Mouse (Mus musculus) kidney, embryonic 14.5 days (tissue): ENCODE measurements around the gene Lsm2. TPM values are rescaled to one million over a fixed set of nuclear protein-coding genes. Genes with fewer than 3 reads are reported as not detected.

Experiments used
- ATAC-seq: fragments of 200-750 bp; cut with Nextera tagmentation; 2 replicates; pipeline ENCODE4 v1.8.0; 2017; ENCODE audit warnings: moderate number of reproducible peaks, mild to moderate bottlenecking, moderate TSS enrichment, moderate library complexity; ENCODE audit not compliant: low FRiP score, low TSS enrichment
- H3K27ac ChIP-seq: fragments of 300-500 bp; sonication (generic); 2 replicates; pipeline ENCODE4 v1.5.1; 2014; ENCODE audit warnings: low read depth, mild to moderate bottlenecking, low read length, moderate library complexity, mixed read lengths
- H3K27me3 ChIP-seq: fragments of 300-500 bp; sonication (generic); 2 replicates; pipeline ENCODE4 v1.6.1; 2014; ENCODE audit warnings: mild to moderate bottlenecking, low read length; ENCODE audit not compliant: control insufficient read depth, insufficient read depth
- H3K36me3 ChIP-seq: fragments of 300-500 bp; sonication (generic); 2 replicates; pipeline ENCODE4 v1.6.1; 2014; ENCODE audit warnings: low read length, mixed read lengths; ENCODE audit not compliant: control insufficient read depth, insufficient read depth
- H3K4me1 ChIP-seq: fragments of 300-500 bp; sonication (generic); 2 replicates; pipeline ENCODE4 v1.6.1; 2014; ENCODE audit warnings: low read length, mixed read lengths; ENCODE audit not compliant: control insufficient read depth, insufficient read depth
- H3K4me2 ChIP-seq: fragments of 300-500 bp; sonication (generic); replicated peaks from 2 replicates; pipeline ENCODE4 v1.6.1; 2014; ENCODE audit warnings: low read depth, mild to moderate bottlenecking, low read length
- H3K4me3 ChIP-seq: fragments of 300-500 bp; sonication (generic); 2 replicates; pipeline ENCODE4 v1.5.1; 2014; ENCODE audit warnings: mild to moderate bottlenecking, low read length
- H3K9ac ChIP-seq: fragments of 300-500 bp; sonication (generic); 2 replicates; pipeline ENCODE4 v1.6.1; 2014; ENCODE audit warnings: low read depth, mild to moderate bottlenecking, low read length, moderate library complexity
- H3K9me3 ChIP-seq: fragments of 300-500 bp; sonication (generic); 2 replicates; pipeline ENCODE4 v1.6.1; 2016; ENCODE audit warnings: low read length; ENCODE audit not compliant: control insufficient read depth
- WGBS: fragments of 180-500 bp; shearing (Covaris S2); extraction: QIAGEN DNeasy Blood & Tissue Kit; methylation state at CpG from one replicate; pipeline ENCODE4 v1.1.7; 2014; 5-methylcytosine and 5-hydroxymethylcytosine counted together
- polyA plus RNA-seq: library from polyadenylated mRNA; unstranded; fragments of >200 nt; fragmentation: Nextera tagmentation; extraction: Ambion mirVana; gene quantifications from 2 replicates; pipeline ENCODE4 v1.2.1, GENCODE M21; 2014

Gene Lsm2
- polyA plus RNA-seq, 1 experiment from 2014 or later = 246 TPM

DNA sequence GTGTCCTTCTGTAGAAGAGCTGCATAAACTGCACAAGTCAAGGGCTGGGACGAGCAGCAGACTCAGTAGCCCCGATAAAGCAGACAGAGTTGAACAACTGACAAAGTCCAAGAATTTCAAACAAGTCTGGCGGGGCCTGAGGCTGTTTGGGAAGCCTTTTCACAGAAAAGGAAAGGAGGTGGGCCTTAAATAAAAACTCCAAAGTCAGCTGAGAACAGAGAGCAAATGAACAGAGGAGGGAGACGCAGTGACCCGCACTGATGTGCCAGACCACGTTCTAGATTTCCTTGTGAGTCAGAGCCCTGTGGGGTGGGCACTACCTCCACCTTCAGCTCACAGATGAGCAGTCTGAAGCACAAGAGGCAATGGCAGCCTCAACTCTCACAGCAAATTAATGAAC lies 53.2 kb downstream of the Lsm2 start:
- H3K4me1 ChIP-seq = no peaks in the 10 kb centered on the region
- H3K27ac ChIP-seq = no peak overlapping the region
- no peak overlapping the region for H3K9ac ChIP-seq
- no peaks in the 10 kb centered on the region for H3K9me3 ChIP-seq
- WGBS = 83% methylated on average over 6 of the region's 6 CpGs
- no peak for ATAC-seq
- H3K27me3 ChIP-seq = no peaks in the 10 kb centered on the region
- no peak overlapping the region for H3K4me2 ChIP-seq
- H3K36me3 ChIP-seq = no peaks in the 10 kb centered on the region
- no peak overlapping the region for H3K4me3 ChIP-seq

Other genes starting within 250 kb of the Lsm2 start
- gene C4b, start 238.0 kb upstream of the Lsm2 start, polyA plus RNA-seq = not detected in 2 replicates
- not detected in 2 replicates for gene Cyp21a1, start 177.3 kb upstream of the Lsm2 start, polyA plus RNA-seq
- gene Stk19, start 144.9 kb upstream of the Lsm2 start, polyA plus RNA-seq = 25.2 and 28.7 TPM in 2 replicates
- gene Dxo, start 144.8 kb upstream of the Lsm2 start, polyA plus RNA-seq = 55.7 and 66.4 TPM in 2 replicates
- 22.8 and 45.9 TPM in 2 replicates for gene Skiv2l, start 131.7 kb upstream of the Lsm2 start, polyA plus RNA-seq
- gene Nelfe, start 131.5 kb upstream of the Lsm2 start, polyA plus RNA-seq = 107 and 119 TPM in 2 replicates
- gene Cfb, start 119.3 kb upstream of the Lsm2 start, polyA plus RNA-seq = 4.0 and 5.4 TPM in 2 replicates
- gene Zbtb12, start 102.4 kb upstream of the Lsm2 start, polyA plus RNA-seq = 2.1 and 3.7 TPM in 2 replicates
- not detected in 2 replicates for gene Gm20547, start 99.8 kb upstream of the Lsm2 start, polyA plus RNA-seq
- gene C2, start 83.6 kb upstream of the Lsm2 start, polyA plus RNA-seq = 1.7 and 1.9 TPM in 2 replicates
- gene Ehmt2, start 83.4 kb upstream of the Lsm2 start, polyA plus RNA-seq = 70.5 and 76.9 TPM in 2 replicates
- 5.4 and 7.7 TPM in 2 replicates for gene Slc44a4, start 67.4 kb upstream of the Lsm2 start, polyA plus RNA-seq
- gene Neu1, start 50.6 kb upstream of the Lsm2 start, polyA plus RNA-seq = 19.6 and 23.2 TPM in 2 replicates
- gene Hspa1b, start 22.6 kb upstream of the Lsm2 start, polyA plus RNA-seq = 0.54 and 0.80 TPM in 2 replicates
- gene Gm20481, start 11.9 kb upstream of the Lsm2 start, polyA plus RNA-seq = not detected in 2 replicates
- 4.3 and 4.8 TPM in 2 replicates for gene Hspa1a, start 9.7 kb upstream of the Lsm2 start, polyA plus RNA-seq
- gene Hspa1l, start 9.2 kb upstream of the Lsm2 start, polyA plus RNA-seq = 0.79 and 1.3 TPM in 2 replicates
- 96.4 and 137 TPM in 2 replicates for gene Vars, start 19.1 kb downstream of the Lsm2 start, polyA plus RNA-seq
- 0.13 and 0.28 TPM in 2 replicates for gene Vwa7, start 34.7 kb downstream of the Lsm2 start, polyA plus RNA-seq
- gene Sapcd1, start 46.2 kb downstream of the Lsm2 start, polyA plus RNA-seq = 6.6 and 10.9 TPM in 2 replicates
- 4.9 and 5.9 TPM in 2 replicates for gene Msh5, start 64.9 kb downstream of the Lsm2 start, polyA plus RNA-seq
- 72.1 and 172 TPM in 2 replicates for gene Clic1, start 68.1 kb downstream of the Lsm2 start, polyA plus RNA-seq
- gene Ddah2, start 77.2 kb downstream of the Lsm2 start, polyA plus RNA-seq = 355 and 422 TPM in 2 replicates
- gene Ly6g6c, start 83.5 kb downstream of the Lsm2 start, polyA plus RNA-seq = 0.20 and 0.30 TPM in 2 replicates
- gene Mpig6b, start 84.3 kb downstream of the Lsm2 start, polyA plus RNA-seq = 0.36 and 0.46 TPM in 2 replicates
- gene Ly6g6e, start 95.0 kb downstream of the Lsm2 start, polyA plus RNA-seq = 0.81 and 1.3 TPM in 2 replicates
- gene Ly6g6d, start 96.2 kb downstream of the Lsm2 start, polyA plus RNA-seq = 4.3 and 4.8 TPM in 2 replicates
- gene Ly6g6f, start 103.7 kb downstream of the Lsm2 start, polyA plus RNA-seq = 0.31 and 0.34 TPM in 2 replicates
- gene Abhd16a, start 107.4 kb downstream of the Lsm2 start, polyA plus RNA-seq = 73.9 and 85.7 TPM in 2 replicates
- gene Ly6g5c, start 126.4 kb downstream of the Lsm2 start, polyA plus RNA-seq = not detected in 2 replicates
- 1.2 and 1.3 TPM in 2 replicates for gene Ly6g5b, start 133.6 kb downstream of the Lsm2 start, polyA plus RNA-seq
- 19.4 and 20.8 TPM in 2 replicates for gene Gpank1, start 139.6 kb downstream of the Lsm2 start, polyA plus RNA-seq
- gene Csnk2b, start 140.2 kb downstream of the Lsm2 start, polyA plus RNA-seq = 325 and 334 TPM in 2 replicates
- gene D17H6S53E, start 144.5 kb downstream of the Lsm2 start, polyA plus RNA-seq = 9.4 and 10.0 TPM in 2 replicates
- gene Apom, start 150.2 kb downstream of the Lsm2 start, polyA plus RNA-seq = 9.7 and 10.4 TPM in 2 replicates
- gene Bag6, start 153.3 kb downstream of the Lsm2 start, polyA plus RNA-seq = 82.6 and 99.0 TPM in 2 replicates
- gene Prrc2a, start 183.0 kb downstream of the Lsm2 start, polyA plus RNA-seq = 248 and 262 TPM in 2 replicates
- gene Aif1, start 194.2 kb downstream of the Lsm2 start, polyA plus RNA-seq = 9.7 and 10.9 TPM in 2 replicates
- 12.2 and 15.9 TPM in 2 replicates for gene Lst1, start 206.6 kb downstream of the Lsm2 start, polyA plus RNA-seq
- gene Ltb, start 212.6 kb downstream of the Lsm2 start, polyA plus RNA-seq = 0.34 and 1.4 TPM in 2 replicates
- not detected in 2 replicates for gene Tnf, start 220.1 kb downstream of the Lsm2 start, polyA plus RNA-seq
- gene Lta, start 223.5 kb downstream of the Lsm2 start, polyA plus RNA-seq = 0.14 TPM in 1 of 2 replicates, not detected in the other
- gene Gm16181, start 239.0 kb downstream of the Lsm2 start, polyA plus RNA-seq = 0.89 TPM in 1 of 2 replicates, not detected in the other